Mouse (Mus musculus) left cerebral cortex, postnatal 25 days (tissue): ENCODE results near the gene Tnfaip6. TPM values are rescaled to one million over a fixed set of nuclear protein-coding genes. Genes with fewer than 3 reads are reported as not detected.

Source experiments
- DNase-seq, 2 experiments: peaks; one replicate each; pipeline ENCODE4 v3.0.0; 2022; ENCODE audit warnings: low spot score in 2 of 2, mixed read lengths in 1 of 2
- intact Hi-C: fragments of 180-260 bp; cut with DNase I; formaldehyde crosslinking; loops from one replicate; pipeline ENCODE4 v1.15.1; 2025
- total RNA-seq, 2 experiments: library from RNA; stranded (reverse); gene quantifications; 2 replicates each; pipeline ENCODE4 v1.2.3; 2021

Gene Tnfaip6
- total RNA-seq, 2 experiments from 2014 or later, result 4.6 to 5.2 TPM

DNA sequence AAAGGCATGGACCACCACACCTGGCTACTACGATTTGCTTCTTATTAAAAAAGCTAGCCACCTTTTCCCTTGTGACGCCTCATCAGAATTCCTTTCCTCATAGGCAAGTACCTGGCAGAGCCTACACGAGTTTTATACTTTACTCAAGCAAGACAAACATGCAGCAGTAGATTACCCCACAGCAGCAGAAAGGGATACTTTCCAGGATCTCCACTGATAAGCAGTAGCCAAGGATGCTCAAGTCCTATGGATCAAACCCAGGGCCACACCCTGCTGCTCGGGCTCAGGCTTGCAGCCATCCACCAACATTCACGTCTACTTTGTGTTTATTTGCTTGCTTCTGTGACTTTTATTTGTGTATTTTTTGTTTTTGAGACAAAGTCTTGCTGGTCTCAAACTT lies 8.2 kb downstream of the Tnfaip6 start:
- intact Hi-C loops, result no loop called here
- DNase-seq, result no peak

- DNase-seq, result no peak
- intact Hi-C loops, result no loop called here
Measured at GRCm38 (mm10) chr2:52050823-52051222, 13.0 kb downstream of the Tnfaip6 start.

- no peak for DNase-seq
- intact Hi-C loops, result no loop called here
Measured at GRCm38 (mm10) chr2:52052335-52052734, 14.5 kb downstream of the Tnfaip6 start.

DNA sequence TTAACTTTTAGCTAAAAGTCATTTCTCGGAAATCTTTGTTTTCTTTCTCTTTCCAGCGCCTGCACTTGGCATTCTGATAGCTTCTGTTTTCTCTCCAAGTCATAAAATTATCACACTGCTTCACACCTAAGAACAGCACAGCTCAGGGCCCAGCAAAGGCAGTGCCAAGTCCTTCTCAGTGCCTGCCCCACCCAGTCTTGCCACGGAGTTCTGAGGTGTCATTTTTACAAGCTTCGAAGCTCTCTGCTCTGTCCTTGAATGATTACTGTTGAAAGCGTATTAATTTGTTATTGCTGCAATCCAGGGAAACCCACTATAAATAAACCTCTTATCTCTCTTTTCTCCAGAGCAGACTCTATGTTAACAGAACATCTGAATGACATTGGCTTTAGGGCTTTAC lies 15.7 kb downstream of the Tnfaip6 start:
- DNase-seq, result peak in 1 of 2 experiments; percentile 28
- intact Hi-C loops, result no loop called here

GRCm38 (mm10) chr2:52055616-52056015 lies 17.8 kb downstream of the Tnfaip6 start:
- no peak for DNase-seq

DNA sequence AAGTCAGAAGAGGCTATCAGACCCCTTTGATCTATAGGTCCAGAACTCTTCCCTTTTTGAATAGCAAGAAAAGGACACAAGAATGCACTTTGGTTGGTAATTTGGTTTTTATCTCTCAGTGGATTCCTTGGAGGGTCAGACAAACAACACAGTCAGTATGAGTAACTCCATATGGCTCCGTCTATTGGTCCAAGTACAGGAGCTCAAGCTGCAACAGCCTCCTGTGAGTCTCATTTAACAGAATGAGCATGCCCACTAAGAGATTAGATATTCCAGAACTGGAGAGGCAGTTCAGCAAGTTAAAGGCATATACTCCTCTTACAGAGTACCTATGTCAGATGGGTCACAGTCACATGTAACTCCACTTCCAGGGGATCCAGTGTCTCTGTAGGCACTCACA lies 19.3 kb downstream of the Tnfaip6 start:
- intact Hi-C loops, result no loop called here
- DNase-seq, result no peak

More at GRCm38 (mm10) chr2:52055616-52056015, 17.8 kb downstream of the Tnfaip6 start:
- intact Hi-C loops, result no loop called here

GRCm38 (mm10) chr2:52057681-52058080 lies 19.9 kb downstream of the Tnfaip6 start:
- intact Hi-C loops, result no loop called here
- no peak for DNase-seq

DNA sequence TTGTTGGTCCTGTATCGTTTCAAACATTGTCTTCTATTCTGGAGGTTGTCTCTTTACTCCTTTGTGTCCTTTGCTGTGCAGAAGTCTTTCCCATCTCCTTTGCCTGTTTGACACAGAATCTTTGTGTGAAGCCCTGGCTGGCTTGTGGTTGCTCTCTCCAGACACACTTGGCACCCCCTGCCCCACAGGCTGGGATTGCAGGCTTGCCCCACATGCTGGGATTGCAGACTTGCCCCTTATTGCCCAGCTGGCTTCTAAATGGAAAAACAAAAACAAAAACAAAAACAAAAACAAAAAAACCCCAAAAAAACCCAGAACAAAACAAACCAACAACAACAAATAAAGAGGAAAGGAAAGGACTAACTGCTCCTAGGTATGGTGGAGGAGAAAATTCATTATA lies 30.8 kb downstream of the Tnfaip6 start:
- no peak for DNase-seq

GRCm38 (mm10) chr2:52070816-52071215 lies 33.0 kb downstream of the Tnfaip6 start:
- DNase-seq, result no peak
- intact Hi-C loops, result no loop called here

More for the DNA sequence above, 30.8 kb downstream of the Tnfaip6 start:
- intact Hi-C loops, result no loop called here

DNA sequence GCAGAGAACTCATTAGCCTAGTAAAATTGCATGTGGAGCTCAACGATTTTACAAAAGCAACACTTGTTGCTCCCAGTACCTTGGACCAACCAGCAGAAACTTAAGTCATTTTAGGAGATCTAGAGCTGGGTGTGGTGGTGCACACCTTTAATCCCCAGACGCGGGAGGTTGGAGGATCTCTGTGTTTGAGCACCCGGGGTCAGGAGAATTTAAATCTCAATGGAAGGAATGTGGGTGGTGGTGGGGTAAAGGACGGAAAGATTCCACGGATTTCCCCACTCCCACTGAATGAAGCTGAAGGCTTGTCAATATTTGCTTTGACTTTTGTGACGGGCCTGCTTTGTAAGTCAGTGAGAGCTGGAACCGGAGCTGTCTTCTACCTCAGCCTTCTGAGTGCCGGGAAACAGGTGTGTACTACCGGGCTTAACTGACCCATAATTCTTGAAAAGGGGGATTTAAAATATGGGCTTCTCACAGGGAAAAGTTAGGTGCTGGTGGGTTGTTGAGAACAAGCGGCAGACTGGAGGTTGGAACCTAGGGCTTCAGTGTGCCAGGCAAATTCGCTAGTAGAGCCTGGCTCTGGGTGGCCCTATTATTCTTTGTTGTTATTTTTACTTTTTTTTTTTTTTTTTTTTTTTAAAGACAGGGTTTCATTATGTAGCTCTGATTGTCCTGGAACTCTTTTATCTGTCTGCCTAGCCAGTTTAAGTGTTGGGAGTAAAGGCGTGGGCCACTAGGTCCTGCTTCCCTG lies 33.6 kb downstream of the Tnfaip6 start:
- DNase-seq, result no peak
- intact Hi-C loops, result no loop called here

DNA sequence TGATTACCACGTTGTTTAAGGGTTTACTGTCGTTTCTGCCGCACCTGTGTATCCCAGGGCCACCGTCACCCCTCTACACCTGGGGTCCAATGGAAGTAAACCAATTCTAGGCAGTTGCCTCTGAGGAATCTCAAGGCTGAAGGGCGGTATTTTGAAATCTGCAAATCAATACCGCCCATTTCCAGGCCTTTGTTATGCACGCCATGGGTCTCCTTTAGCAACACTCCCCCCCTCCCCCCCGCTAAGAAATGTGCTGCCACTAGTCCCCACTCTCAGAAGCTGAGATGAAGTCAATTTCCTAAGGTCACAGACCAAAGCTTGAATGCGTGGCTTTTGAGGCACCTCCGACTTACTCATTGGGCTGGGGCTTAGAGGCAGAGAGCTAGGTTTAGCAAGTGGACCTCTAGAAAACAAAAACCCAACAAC lies 34.3 kb downstream of the Tnfaip6 start:
- intact Hi-C loops, result loop anchor here (1.0 kb wide), 1 partner anchor 137 kb away; the partner anchor contains the start of gene Rbm43
- DNase-seq, result no peak

GRCm38 (mm10) chr2:52072491-52073140 lies 34.8 kb downstream of the Tnfaip6 start, which contains the start of gene Rif1:
Gene Rif1, plus strand, starts transcription at chr2:52072832.
- intact Hi-C loops, result loop anchor here (1.0 kb wide), 1 partner anchor 137 kb away; the partner anchor contains the start of gene Rbm43

DNA sequence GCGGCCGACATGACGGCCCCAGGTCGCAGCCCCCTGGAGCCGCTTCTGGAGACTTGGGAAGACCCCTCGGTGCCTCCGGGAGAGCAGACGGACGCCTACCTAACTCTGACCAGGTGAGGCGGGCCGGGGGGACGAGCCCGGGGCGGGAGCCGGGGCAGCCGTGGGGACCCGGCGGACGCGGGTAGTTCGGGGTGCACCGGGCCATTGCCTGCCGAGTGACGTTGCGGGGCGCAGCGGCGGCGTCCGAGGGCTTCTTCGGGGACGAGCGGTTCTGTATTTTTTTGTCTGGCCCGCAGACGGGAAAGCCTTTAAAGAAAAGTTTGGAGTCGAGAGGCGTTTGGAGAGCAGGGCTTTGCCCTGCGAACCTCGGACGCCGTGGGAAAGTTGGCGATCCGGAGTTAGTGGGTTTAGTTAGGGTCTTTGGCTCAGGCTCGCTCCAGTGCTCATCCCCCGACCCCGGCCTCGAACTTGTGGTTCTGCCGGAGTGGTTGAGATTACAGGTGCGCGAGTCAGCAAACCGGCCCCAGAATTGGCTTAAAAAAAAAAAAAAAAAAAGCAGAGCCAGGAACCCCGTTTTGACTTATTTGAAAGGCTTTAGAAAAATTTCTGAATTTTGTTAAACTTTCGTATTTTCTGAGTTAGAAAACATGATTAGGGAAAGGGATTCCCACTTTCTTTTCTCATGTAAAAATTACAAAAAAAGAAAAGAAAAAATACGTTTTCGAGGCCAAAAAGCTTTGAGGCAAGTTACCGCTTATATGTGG lies 35.5 kb downstream of the Tnfaip6 start:
- DNase-seq, result no peak
- intact Hi-C loops, result no loop called here

More at GRCm38 (mm10) chr2:52072491-52073140, 34.8 kb downstream of the Tnfaip6 start, which contains the start of gene Rif1:
- peak; percentile 80 to 86 for DNase-seq

GRCm38 (mm10) chr2:52078666-52079065 lies 40.9 kb downstream of the Tnfaip6 start:
- intact Hi-C loops, result no loop called here

DNA sequence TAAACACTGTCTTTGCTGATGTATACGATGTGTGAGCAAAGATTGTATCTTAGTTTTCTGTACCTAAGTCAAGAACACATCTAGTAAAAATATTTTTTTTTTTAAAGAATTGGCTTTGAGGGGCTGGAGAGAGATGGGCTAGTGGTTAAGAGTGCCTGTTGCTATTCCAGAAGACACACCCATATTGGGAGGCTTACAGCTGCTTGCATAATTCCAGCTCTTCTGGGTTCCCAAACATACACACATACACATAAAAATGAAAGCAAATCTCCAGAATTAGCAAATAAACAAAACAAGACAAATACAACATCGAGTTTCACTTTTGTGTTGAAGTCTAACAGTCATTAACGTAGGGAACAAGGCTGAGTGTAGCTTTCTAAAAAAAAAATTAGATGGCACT lies 46.2 kb downstream of the Tnfaip6 start:
- intact Hi-C loops, result no loop called here
- no peak for DNase-seq

More at GRCm38 (mm10) chr2:52078666-52079065, 40.9 kb downstream of the Tnfaip6 start:
- DNase-seq, result no peak

- intact Hi-C loops, result no loop called here
- no peak for DNase-seq
Measured at GRCm38 (mm10) chr2:52084571-52084970, 46.8 kb downstream of the Tnfaip6 start.
